Mouse (Mus musculus): ENCODE measurements at regions not wholly inside any gene's neighbourhood (a gene's known extent, or its start where the extent isn't known, plus 50 kb on each side); places are given as distances from the start of the nearest gene placed in this dataset.

DNA sequence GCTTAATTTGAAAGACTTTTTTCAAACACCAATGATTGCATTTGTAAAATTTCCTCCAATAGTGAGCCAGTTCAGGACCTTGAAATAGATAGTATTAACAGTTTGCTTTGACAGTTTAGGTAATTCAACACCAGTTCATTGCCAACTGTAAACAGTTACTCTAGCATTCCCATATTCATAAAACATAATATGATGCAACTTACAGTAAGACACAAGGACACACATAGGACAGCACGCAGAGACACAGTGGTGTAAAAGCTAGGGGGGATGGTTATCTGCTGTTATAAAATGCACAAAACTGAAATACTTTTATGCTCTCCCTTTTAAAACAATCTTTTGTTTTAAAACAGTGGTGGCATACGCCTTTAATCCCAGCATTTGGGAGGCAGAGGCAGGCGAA is 122.7 kb upstream of the Rab11fip2 start:
- 80% methylated on average over 3 of the region's 3 CpGs for WGBS (ENCODE audit: insufficient replicate concordance)
- H3K4me2 ChIP-seq = no peak overlapping the region
- ATAC-seq (replicated peaks; ENCODE audit: insufficient number of reproducible peaks, low FRiP score, low TSS enrichment) = no peak

DNA sequence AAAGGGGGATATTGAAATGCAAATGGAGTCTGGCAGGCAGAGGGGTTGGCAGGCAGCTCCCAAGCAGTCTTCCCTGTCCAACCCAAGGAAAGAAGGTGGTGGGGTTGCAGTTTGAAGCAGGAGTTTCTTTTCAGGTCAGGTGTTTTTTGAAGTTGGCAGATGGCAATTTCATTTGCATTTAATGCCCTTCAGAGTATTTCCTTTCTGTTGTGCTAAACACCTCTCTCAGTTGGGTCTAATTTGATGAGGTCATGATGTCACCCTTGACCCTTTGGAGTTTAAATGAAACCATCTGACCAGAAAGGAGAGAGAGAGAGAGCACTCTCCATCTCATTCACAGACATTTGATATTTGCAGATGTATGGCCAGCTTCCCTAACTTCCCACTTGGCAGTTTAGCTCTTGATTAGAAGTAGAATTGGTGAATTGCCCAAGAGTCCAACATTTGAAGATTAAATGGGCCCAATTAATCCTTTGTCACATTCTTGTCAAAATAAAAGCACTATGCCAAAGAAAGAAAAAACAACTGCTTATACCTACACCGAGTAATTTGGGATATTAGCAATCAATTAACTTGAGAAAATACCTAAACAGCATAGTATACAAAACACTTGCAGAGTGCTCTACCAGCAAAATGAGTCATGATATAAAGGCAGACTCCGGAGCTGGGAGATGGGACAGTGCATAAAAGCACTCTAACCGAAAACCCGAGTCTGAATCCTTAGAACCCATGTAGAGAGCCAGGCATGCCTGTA is 111.8 kb upstream of the Rab11fip2 start:
- H3K9me3 ChIP-seq (replicated peaks; ENCODE audit: control insufficient read depth, low read length) = no peaks in the 10 kb centered on the region
- H3K4me3 ChIP-seq (ENCODE audit: low read depth, low read length) = no peak overlapping the region
- H3K4me2 ChIP-seq = no peak overlapping the region
- H3K27me3 ChIP-seq (ENCODE audit: control insufficient read depth, insufficient read depth, low read length) = no peaks in the 10 kb centered on the region
- ATAC-seq (replicated peaks; ENCODE audit: insufficient number of reproducible peaks, low FRiP score, low TSS enrichment) = no peak
- H3K4me1 ChIP-seq (ENCODE audit: control insufficient read depth, insufficient read depth, low read length) = no peaks in the 10 kb centered on the region
- no peak overlapping the region for H3K27ac ChIP-seq (ENCODE audit: low read depth, low read length)
- WGBS (ENCODE audit: insufficient replicate concordance) = 71% methylated on average over 4 of the region's 4 CpGs
- no peaks in the 10 kb centered on the region for H3K36me3 ChIP-seq (ENCODE audit: control insufficient read depth, insufficient read depth, low read length)
- H3K9ac ChIP-seq (ENCODE audit: low read depth, low read length) = no peak overlapping the region

More for the DNA sequence above, 122.7 kb upstream of the Rab11fip2 start:
- H3K4me1 ChIP-seq (ENCODE audit: control insufficient read depth, insufficient read depth, low read length) = no peaks in the 10 kb centered on the region
- no peaks in the 10 kb centered on the region for H3K27me3 ChIP-seq (ENCODE audit: control insufficient read depth, insufficient read depth, low read length)
- H3K4me3 ChIP-seq (ENCODE audit: low read depth, low read length) = no peak overlapping the region
- H3K27ac ChIP-seq (ENCODE audit: low read depth, low read length) = no peak overlapping the region
- H3K9me3 ChIP-seq (replicated peaks; ENCODE audit: control insufficient read depth, low read length) = no peaks in the 10 kb centered on the region
- H3K36me3 ChIP-seq (ENCODE audit: control insufficient read depth, insufficient read depth, low read length) = no peaks in the 10 kb centered on the region
- no peak overlapping the region for H3K9ac ChIP-seq (ENCODE audit: low read depth, low read length)

DNA sequence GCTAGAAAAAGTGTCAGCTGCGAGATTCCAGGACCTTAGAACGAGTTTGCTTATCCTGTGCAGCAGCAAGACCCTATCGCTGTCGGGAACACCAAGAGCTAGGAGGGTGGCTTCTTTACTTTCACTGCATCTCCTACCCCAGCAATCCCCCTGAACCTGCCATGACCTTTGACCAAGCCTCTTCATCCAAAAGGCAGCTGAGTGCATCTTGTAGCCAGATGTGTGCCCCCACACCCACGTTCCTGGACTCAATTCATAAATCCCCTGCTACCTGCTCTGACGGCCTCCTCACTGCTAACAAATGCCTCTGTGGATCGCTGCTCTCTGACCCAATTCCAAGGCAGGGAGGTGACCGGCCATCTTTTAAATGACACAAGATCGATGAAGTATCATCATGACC is 107.7 kb upstream of the Rab11fip2 start:
- H3K27me3 ChIP-seq (ENCODE audit: control insufficient read depth, insufficient read depth, low read length) = no peaks in the 10 kb centered on the region
- no peaks in the 10 kb centered on the region for H3K4me1 ChIP-seq (ENCODE audit: control insufficient read depth, insufficient read depth, low read length)
- H3K36me3 ChIP-seq (ENCODE audit: control insufficient read depth, insufficient read depth, low read length) = no peaks in the 10 kb centered on the region
- 67% methylated on average over 9 of the region's 9 CpGs for WGBS (ENCODE audit: insufficient replicate concordance)
- H3K9me3 ChIP-seq (replicated peaks; ENCODE audit: control insufficient read depth, low read length) = no peaks in the 10 kb centered on the region
- H3K9ac ChIP-seq (ENCODE audit: low read depth, low read length) = no peak overlapping the region
- H3K27ac ChIP-seq (ENCODE audit: low read depth, low read length) = no peak overlapping the region
- H3K4me2 ChIP-seq = no peak overlapping the region
- ATAC-seq (replicated peaks; ENCODE audit: insufficient number of reproducible peaks, low FRiP score, low TSS enrichment) = no peak
- H3K4me3 ChIP-seq (ENCODE audit: low read depth, low read length) = no peak overlapping the region

DNA sequence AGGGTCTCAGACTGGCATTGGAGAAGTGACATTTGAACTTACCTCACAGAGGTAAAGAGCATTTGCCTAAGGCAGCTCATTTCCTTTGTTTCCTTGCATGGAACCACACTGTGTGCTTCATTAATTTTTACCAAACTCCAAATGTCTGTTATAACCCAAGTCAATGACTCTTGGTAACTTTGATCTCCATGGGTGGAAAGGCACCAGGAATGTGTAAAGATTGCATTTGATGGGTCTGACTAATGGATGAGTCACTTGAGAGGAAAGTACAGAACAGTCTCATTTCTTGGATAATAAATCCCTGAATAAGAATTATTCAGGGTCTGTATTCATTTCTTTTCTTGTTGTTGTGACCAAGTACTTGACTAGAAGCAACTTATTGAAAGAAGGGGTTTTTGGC is 97.3 kb upstream of the Rab11fip2 start:
- no peak for ATAC-seq (replicated peaks; ENCODE audit: insufficient number of reproducible peaks, low FRiP score, low TSS enrichment)
- Histone ChIP-seq H3K4me3 (ENCODE audit: low read depth, low read length) (no peak overlapping the region), H3K4me2 (no peak overlapping the region), H3K4me1 (ENCODE audit: control insufficient read depth, insufficient read depth, low read length) (no peaks in the 10 kb centered on the region), H3K27ac (ENCODE audit: low read depth, low read length) (no peak overlapping the region), H3K27me3 (ENCODE audit: control insufficient read depth, insufficient read depth, low read length) (no peaks in the 10 kb centered on the region), H3K9me3 (replicated peaks; ENCODE audit: control insufficient read depth, low read length) (no peaks in the 10 kb centered on the region), H3K9ac (ENCODE audit: low read depth, low read length) (no peak overlapping the region), H3K36me3 (ENCODE audit: control insufficient read depth, insufficient read depth, low read length) (no peaks in the 10 kb centered on the region)

DNA sequence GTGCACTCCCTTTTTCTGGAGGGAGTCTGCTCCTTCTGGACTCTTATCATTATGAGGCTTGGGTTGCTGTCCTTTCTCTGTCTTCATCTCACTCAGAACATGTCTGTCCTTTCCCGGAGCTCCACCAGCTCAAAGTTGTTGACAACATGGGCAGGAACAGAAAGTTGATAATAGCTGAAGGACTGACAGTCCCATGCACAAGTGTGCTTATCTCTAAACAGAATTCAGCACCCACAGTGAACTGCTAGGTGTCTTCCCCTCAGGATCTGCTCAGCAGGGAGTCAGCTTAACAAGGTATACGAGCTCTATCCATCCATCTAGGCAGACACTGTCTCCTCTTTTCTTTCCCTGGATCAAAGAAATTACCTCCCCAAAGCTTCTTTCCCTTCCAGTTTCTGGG is 89.2 kb upstream of the Rab11fip2 start:
- Histone ChIP-seq H3K27ac (ENCODE audit: low read depth, low read length) (no peak overlapping the region), H3K9ac (ENCODE audit: low read depth, low read length) (no peak overlapping the region), H3K4me2 (no peak overlapping the region), H3K27me3 (ENCODE audit: control insufficient read depth, insufficient read depth, low read length) (no peaks in the 10 kb centered on the region), H3K4me1 (ENCODE audit: control insufficient read depth, insufficient read depth, low read length) (peaks cover 3% of the 10 kb centered on the region; the same call in 1 of the 2 replicates), H3K4me3 (ENCODE audit: low read depth, low read length) (no peak overlapping the region), H3K9me3 (replicated peaks; ENCODE audit: control insufficient read depth, low read length) (no peaks in the 10 kb centered on the region), H3K36me3 (ENCODE audit: control insufficient read depth, insufficient read depth, low read length) (no peaks in the 10 kb centered on the region)
- 28% methylated on average over 2 of the region's 2 CpGs for WGBS (ENCODE audit: insufficient replicate concordance)
- no peak for ATAC-seq (replicated peaks; ENCODE audit: insufficient number of reproducible peaks, low FRiP score, low TSS enrichment)

DNA sequence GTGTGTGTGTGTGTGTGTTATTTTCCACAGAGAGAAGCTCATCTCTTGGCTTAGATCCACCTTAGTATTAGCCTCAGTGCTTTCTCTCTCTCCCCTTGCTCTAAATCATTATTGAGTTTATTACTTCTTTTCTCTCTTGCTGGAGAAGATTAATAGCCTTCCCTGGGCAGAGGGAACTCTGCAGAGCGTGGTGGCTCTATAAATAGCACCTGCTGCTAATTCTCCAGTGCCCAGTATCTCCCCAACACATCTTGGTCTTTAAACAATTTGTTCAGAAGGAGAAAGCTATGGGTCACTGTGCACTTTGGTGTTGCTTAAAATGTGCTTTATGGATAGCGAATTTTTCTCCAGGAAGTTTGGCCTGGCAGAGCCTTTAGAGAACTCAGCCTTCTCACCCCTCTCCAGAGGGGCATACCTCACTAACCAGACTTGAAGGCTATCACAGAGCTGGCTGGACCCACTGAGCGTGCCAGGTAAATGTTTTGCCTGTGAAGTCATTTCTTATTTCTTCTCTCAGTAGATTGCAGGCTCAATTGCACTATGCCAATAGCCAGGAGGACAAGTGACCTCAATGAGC is 86.8 kb upstream of the Rab11fip2 start:
- H3K4me1 ChIP-seq (ENCODE audit: control insufficient read depth, insufficient read depth, low read length) = peaks cover 3% of the 10 kb centered on the region; the same call in 1 of the 2 replicates
- no peak overlapping the region for H3K4me3 ChIP-seq (ENCODE audit: low read depth, low read length)
- no peaks in the 10 kb centered on the region for H3K27me3 ChIP-seq (ENCODE audit: control insufficient read depth, insufficient read depth, low read length)
- no peak overlapping the region for H3K27ac ChIP-seq (ENCODE audit: low read depth, low read length)
- no peaks in the 10 kb centered on the region for H3K36me3 ChIP-seq (ENCODE audit: control insufficient read depth, insufficient read depth, low read length)
- no peaks in the 10 kb centered on the region for H3K9me3 ChIP-seq (replicated peaks; ENCODE audit: control insufficient read depth, low read length)
- no peak overlapping the region for H3K9ac ChIP-seq (ENCODE audit: low read depth, low read length)
- no peak for ATAC-seq (replicated peaks; ENCODE audit: insufficient number of reproducible peaks, low FRiP score, low TSS enrichment)
- H3K4me2 ChIP-seq = no peak overlapping the region
- WGBS (ENCODE audit: insufficient replicate concordance) = 51% methylated on average over 3 of the region's 3 CpGs

DNA sequence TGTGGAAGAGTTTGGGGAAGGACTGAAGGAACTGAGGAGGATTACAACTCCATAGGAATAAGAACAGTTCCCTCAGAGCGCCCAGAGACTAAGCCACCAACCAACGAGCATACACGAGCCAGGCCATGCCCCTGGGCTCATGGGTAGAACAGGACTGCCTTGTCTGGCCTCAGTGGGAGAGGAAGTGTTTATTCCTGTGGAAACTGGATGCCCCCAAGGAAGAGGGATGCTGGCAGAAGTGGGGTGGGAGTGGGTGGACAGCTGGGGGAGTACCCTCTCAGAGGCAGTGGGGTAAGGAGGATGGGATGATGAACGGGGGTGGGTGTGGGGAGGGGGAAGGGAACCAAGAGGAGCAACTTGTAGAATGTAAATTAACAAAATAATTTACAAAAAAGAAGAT is 86.3 kb upstream of the Rab11fip2 start:
- ATAC-seq (replicated peaks; ENCODE audit: insufficient number of reproducible peaks, low FRiP score, low TSS enrichment) = no peak
- no peak overlapping the region for H3K4me2 ChIP-seq
- peaks cover 3% of the 10 kb centered on the region; the same call in 1 of the 2 replicates for H3K4me1 ChIP-seq (ENCODE audit: control insufficient read depth, insufficient read depth, low read length)
- H3K27ac ChIP-seq (ENCODE audit: low read depth, low read length) = no peak overlapping the region
- H3K27me3 ChIP-seq (ENCODE audit: control insufficient read depth, insufficient read depth, low read length) = no peaks in the 10 kb centered on the region
- WGBS (ENCODE audit: insufficient replicate concordance) = 72% methylated on average over 4 of the region's 4 CpGs
- no peaks in the 10 kb centered on the region for H3K9me3 ChIP-seq (replicated peaks; ENCODE audit: control insufficient read depth, low read length)
- H3K9ac ChIP-seq (ENCODE audit: low read depth, low read length) = no peak overlapping the region
- no peaks in the 10 kb centered on the region for H3K36me3 ChIP-seq (ENCODE audit: control insufficient read depth, insufficient read depth, low read length)
- H3K4me3 ChIP-seq (ENCODE audit: low read depth, low read length) = no peak overlapping the region

DNA sequence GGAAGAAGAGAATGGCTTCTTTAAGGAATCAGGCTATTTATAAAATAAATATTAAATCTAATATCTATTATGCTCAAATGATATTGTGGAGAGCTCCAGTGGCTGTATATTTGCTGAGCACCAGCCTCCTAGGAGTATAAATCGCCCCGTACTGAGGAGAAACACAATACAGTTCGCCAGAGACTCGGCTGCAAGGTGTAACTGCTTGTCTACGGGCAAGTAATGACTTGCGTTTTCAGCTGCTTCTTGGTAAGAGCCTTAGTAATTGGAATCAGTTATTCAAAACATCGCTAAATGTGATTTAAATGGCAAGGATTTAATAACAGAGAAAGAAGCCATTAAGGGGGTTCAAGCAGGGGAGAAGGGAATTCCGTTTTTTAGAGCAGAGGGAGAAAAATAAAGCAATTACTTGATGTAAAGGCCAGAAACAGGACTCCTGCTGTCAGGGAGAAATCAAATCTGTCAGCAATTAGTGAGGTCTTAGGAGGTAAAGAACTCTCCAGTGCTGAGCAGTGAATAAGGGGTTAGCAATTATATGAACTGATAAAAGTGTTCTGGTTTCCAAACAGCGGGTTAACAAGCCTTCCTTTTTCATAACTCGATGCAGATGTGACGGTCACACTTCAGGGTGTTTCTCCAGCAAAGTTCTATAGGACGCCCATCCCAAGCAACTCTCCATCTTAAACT is 72.3 kb upstream of the Rab11fip2 start:
- Histone ChIP-seq H3K9me3 (replicated peaks; ENCODE audit: control insufficient read depth, low read length) (no peaks in the 10 kb centered on the region), H3K4me1 (ENCODE audit: control insufficient read depth, insufficient read depth, low read length) (no peaks in the 10 kb centered on the region), H3K36me3 (ENCODE audit: control insufficient read depth, insufficient read depth, low read length) (no peaks in the 10 kb centered on the region), H3K27me3 (ENCODE audit: control insufficient read depth, insufficient read depth, low read length) (no peaks in the 10 kb centered on the region), H3K4me3 (ENCODE audit: low read depth, low read length) (no peak overlapping the region), H3K4me2 (no peak overlapping the region), H3K27ac (ENCODE audit: low read depth, low read length) (no peak overlapping the region), H3K9ac (ENCODE audit: low read depth, low read length) (no peak overlapping the region)
- ATAC-seq (replicated peaks; ENCODE audit: insufficient number of reproducible peaks, low FRiP score, low TSS enrichment) = no peak
- WGBS (ENCODE audit: insufficient replicate concordance) = 60% methylated on average over 12 of the region's 12 CpGs

Data from heart, embryonic 11.5 days (tissue).